Mouse (Mus musculus) thymus, adult 2 months (tissue): ENCODE measurements at regions not wholly inside any gene's neighbourhood (a gene's known extent, or its start where the extent isn't known, plus 50 kb on each side); places are given as distances from the start of the nearest gene placed in this dataset.

Experiments used
- DNase-seq: peaks from one replicate; pipeline ENCODE4 v3.0.0; 2021
- H3K27ac ChIP-seq: fragments of 200-500 bp; 2 replicates; pipeline ENCODE4 v1.5.1; 2012; ENCODE audit warnings: low read length, control low read depth; ENCODE audit not compliant: control insufficient read depth, insufficient read depth
- H3K27me3 ChIP-seq: fragments of 200-500 bp; 2 replicates; pipeline ENCODE4 v1.6.1; 2012; ENCODE audit warnings: mild to moderate bottlenecking, low read length, moderate library complexity, mixed read lengths; ENCODE audit not compliant: control insufficient read depth, insufficient read depth
- H3K36me3 ChIP-seq: fragments of 200-500 bp; 2 replicates; pipeline ENCODE4 v1.6.1; 2012; ENCODE audit warnings: mild to moderate bottlenecking, low read length, moderate library complexity; ENCODE audit not compliant: control insufficient read depth, insufficient read depth
- H3K4me1 ChIP-seq: fragments of 200-500 bp; replicated peaks from 2 replicates; pipeline ENCODE4 v1.6.1; 2012; ENCODE audit warnings: low read length; ENCODE audit not compliant: control insufficient read depth, insufficient read depth
- H3K4me3 ChIP-seq: fragments of 200-500 bp; 2 replicates; pipeline ENCODE4 v1.5.1; 2012; ENCODE audit warnings: mild to moderate bottlenecking, low read length, control low read depth, moderate library complexity; ENCODE audit not compliant: control insufficient read depth, insufficient read depth
- CTCF ChIP-seq: fragments of 200-500 bp; IDR thresholded peaks from 2 replicates; pipeline ENCODE4 v1.5.1; 2012; ENCODE audit warnings: mild to moderate bottlenecking, control low read depth, low read length, moderate library complexity, borderline replicate concordance; ENCODE audit not compliant: control insufficient read depth, poor library complexity, insufficient read depth; ENCODE audit errors: extremely low read depth
- POLR2A ChIP-seq: fragments of 200-500 bp; IDR thresholded peaks from 2 replicates; pipeline ENCODE4 v1.6.1; 2012; ENCODE audit warnings: mild to moderate bottlenecking, low read length, control low read depth, moderate library complexity; ENCODE audit not compliant: control insufficient read depth, poor library complexity, insufficient read depth; ENCODE audit errors: extremely low read depth
- WGBS: fragments of 180-500 bp; shearing (Covaris S2); methylation state at CpG from one replicate; pipeline ENCODE4 v1.1.7; 2018; 5-methylcytosine and 5-hydroxymethylcytosine counted together

- no peaks in the 10 kb centered on the region for H3K27me3 ChIP-seq
- no peak overlapping the region for H3K4me3 ChIP-seq
- 22% methylated on average over 12 of the region's 12 CpGs for WGBS
- H3K4me1 ChIP-seq = no peaks in the 10 kb centered on the region
- H3K27ac ChIP-seq = no peak overlapping the region
- peak; percentile 58 for DNase-seq
- peak; percentile 42; the same call in 1 of the 2 replicates for TF ChIP-seq CTCF
- TF ChIP-seq POLR2A = no peak
- no peaks in the 10 kb centered on the region for H3K36me3 ChIP-seq
Measured at GRCm38 (mm10) chr1:161687548-161687947, 100.7 kb downstream of the Fasl start.

- no peaks in the 10 kb centered on the region for H3K4me1 ChIP-seq
- TF ChIP-seq POLR2A = no peak
- TF ChIP-seq CTCF = no peak
- no peak overlapping the region for H3K27ac ChIP-seq
- 77% methylated on average over 6 of the region's 6 CpGs for WGBS
- no peaks in the 10 kb centered on the region for H3K27me3 ChIP-seq
- no peak overlapping the region for H3K4me3 ChIP-seq
- no peaks in the 10 kb centered on the region for H3K36me3 ChIP-seq
- no peak for DNase-seq
Measured at GRCm38 (mm10) chr1:161680558-161680957, 107.7 kb downstream of the Fasl start.

GRCm38 (mm10) chr1:161670937-161671336, 117.4 kb downstream of the Fasl start:
- 10% methylated on average over 5 of the region's 5 CpGs for WGBS

GRCm38 (mm10) chr1:161664321-161664720, 124.0 kb downstream of the Fasl start:
- Histone ChIP-seq H3K36me3 (no peaks in the 10 kb centered on the region), H3K27ac (no peak overlapping the region), H3K27me3 (no peaks in the 10 kb centered on the region), H3K4me3 (no peak overlapping the region), H3K4me1 (peaks cover 4% of the 10 kb centered on the region)
- WGBS = 84% methylated on average over 3 of the region's 3 CpGs
- TF ChIP-seq CTCF (no peak), POLR2A (no peak)
- DNase-seq = no peak

More at GRCm38 (mm10) chr1:161670937-161671336, 117.4 kb downstream of the Fasl start:
- TF ChIP-seq POLR2A = no peak
- no peak for TF ChIP-seq CTCF
- peak; percentile 72 for DNase-seq
- Histone ChIP-seq H3K36me3 (no peaks in the 10 kb centered on the region), H3K4me3 (no peak overlapping the region), H3K27me3 (no peaks in the 10 kb centered on the region), H3K4me1 (peaks cover 6% of the 10 kb centered on the region), H3K27ac (peak overlapping the region; percentile 42; the same call in 1 of the 2 replicates)

- Histone ChIP-seq H3K4me3 (no peak overlapping the region), H3K27me3 (no peaks in the 10 kb centered on the region), H3K4me1 (peaks cover 4% of the 10 kb centered on the region), H3K36me3 (no peaks in the 10 kb centered on the region), H3K27ac (no peak overlapping the region)
- 95% methylated on average over 1 of the region's 1 CpGs for WGBS
- no peak for DNase-seq
- TF ChIP-seq POLR2A (no peak), CTCF (no peak)
Measured at GRCm38 (mm10) chr1:161663351-161663750, 124.9 kb downstream of the Fasl start.

- Histone ChIP-seq H3K27ac (no peak overlapping the region), H3K4me1 (peaks cover 4% of the 10 kb centered on the region), H3K4me3 (no peak overlapping the region), H3K27me3 (no peaks in the 10 kb centered on the region), H3K36me3 (no peaks in the 10 kb centered on the region)
- DNase-seq = no peak
- 91% methylated on average over 2 of the region's 2 CpGs for WGBS
- TF ChIP-seq POLR2A = no peak
- TF ChIP-seq CTCF = no peak
Measured at GRCm38 (mm10) chr1:161662241-161662640, 126.1 kb downstream of the Fasl start.

- H3K4me1 ChIP-seq = peaks cover 4% of the 10 kb centered on the region
- 94% methylated on average over 1 of the region's 1 CpGs for WGBS
- no peak overlapping the region for H3K4me3 ChIP-seq
Measured at GRCm38 (mm10) chr1:161657511-161657910, 130.8 kb downstream of the Fasl start.

More at GRCm38 (mm10) chr1:161657511-161657910, 130.8 kb downstream of the Fasl start:
- H3K27me3 ChIP-seq = no peaks in the 10 kb centered on the region
- DNase-seq = no peak
- no peaks in the 10 kb centered on the region for H3K36me3 ChIP-seq
- TF ChIP-seq POLR2A (no peak), CTCF (no peak)
- no peak overlapping the region for H3K27ac ChIP-seq
